Mouse (Mus musculus): Measurements from ENCODE around the gene Ddit4.

GRCm38 (mm10) chr10:59967309-59967942 is 15.8 kb upstream of the Ddit4 start:
- no peak for TF ChIP-seq GATA1 (IDR thresholded peaks at IDR 0.05; ENCODE audit: borderline replicate concordance, low read length)
- TF ChIP-seq FLI1 (IDR thresholded peaks at IDR 0.05; ENCODE audit: low read length) = no peak

All from megakaryocyte, embryonic 14.5 days (primary cell).